In genomic region chr5:54180640-54181326, GRCm38 (mm10) we compare ENCODE assay signal across 9 mouse cellular contexts.
A peak's percentile ranks its signal among the peaks of the same experiment; 100 is the strongest.
DNase-seq lines count a peak whose midpoint lies in the region; ATAC-seq and TF ChIP-seq lines count a peak whose summit lies in the region.
"Had no signal": no experiment of that assay in that cellular context is flagged by ENCODE, and none has a peak within 500 bp of the region (broad histone marks: within the 10 kb centered on the region; RNA-seq: fewer than 3 reads in every experiment).

No protein-coding gene starts in this region.

- H3K4me2 ChIP-seq in intestine, embryonic 16.5 days (ENCODE audit: low read depth, low read length), result no peak overlapping the region
- no peak overlapping the region for H3K4me2 ChIP-seq in intestine, embryonic 15.5 days (replicated peaks)
- peak overlapping the region; percentile 47 for H3K4me2 ChIP-seq in forebrain, embryonic 12.5 days
- peak overlapping the region; percentile 41; the same call in 1 of the 2 replicates for H3K4me2 ChIP-seq in hindbrain, postnatal 0 days (ENCODE audit: low read depth, low read length)
- H3K4me2 ChIP-seq in neural tube, embryonic 14.5 days (ENCODE audit: low read depth, low read length), result peak overlapping the region; percentile 45; the same call in 1 of the 2 replicates

- ATAC-seq in intestine, embryonic 16.5 days, result no peak; the same call in 1 of the 2 replicates
- ATAC-seq in intestine, embryonic 15.5 days, result no peak
- no peak; the same call in 1 of the 2 replicates for ATAC-seq in forebrain, embryonic 12.5 days (ENCODE audit: low FRiP score)
- peak; percentile 59 for ATAC-seq in hindbrain, postnatal 0 days
- peak; percentile 60 for ATAC-seq in neural tube, embryonic 14.5 days (ENCODE audit: low read depth)

- no peaks in the 10 kb centered on the region for H3K9me3 ChIP-seq in intestine, embryonic 16.5 days (ENCODE audit: control insufficient read depth, low read length)
- no peaks in the 10 kb centered on the region for H3K9me3 ChIP-seq in intestine, embryonic 15.5 days
- H3K9me3 ChIP-seq in forebrain, embryonic 12.5 days, result no peaks in the 10 kb centered on the region
- H3K9me3 ChIP-seq in hindbrain, postnatal 0 days (ENCODE audit: low read length), result no peaks in the 10 kb centered on the region
- H3K9me3 ChIP-seq in neural tube, embryonic 14.5 days (ENCODE audit: control insufficient read depth, low read length), result no peaks in the 10 kb centered on the region
- H3K9me3 ChIP-seq: kidney, embryonic 15.5 days had no signal

- no peaks in the 10 kb centered on the region for H3K36me3 ChIP-seq in intestine, embryonic 16.5 days (ENCODE audit: control insufficient read depth, insufficient read depth, low read length)
- no peaks in the 10 kb centered on the region for H3K36me3 ChIP-seq in intestine, embryonic 15.5 days
- H3K36me3 ChIP-seq in forebrain, embryonic 12.5 days (replicated peaks), result no peaks in the 10 kb centered on the region
- H3K36me3 ChIP-seq in hindbrain, postnatal 0 days (ENCODE audit: insufficient read depth, low read length), result no peaks in the 10 kb centered on the region
- no peaks in the 10 kb centered on the region for H3K36me3 ChIP-seq in neural tube, embryonic 14.5 days (ENCODE audit: control insufficient read depth, insufficient read depth, low read length)
- H3K36me3 ChIP-seq: kidney, embryonic 15.5 days had no signal

- no peak for TF ChIP-seq CTCF in hindbrain, postnatal 0 days (IDR thresholded peaks at IDR 0.05; ENCODE audit: low read depth)

- 55% methylated on average over 10 of the region's 10 CpGs for WGBS in intestine, embryonic 16.5 days
- WGBS in intestine, embryonic 15.5 days, result 42% methylated on average over 10 of the region's 10 CpGs
- WGBS in forebrain, embryonic 12.5 days, result 36% methylated on average over 10 of the region's 10 CpGs
- WGBS in hindbrain, postnatal 0 days, result 41% methylated on average over 10 of the region's 10 CpGs
- WGBS in neural tube, embryonic 14.5 days, result 23% methylated on average over 10 of the region's 10 CpGs

- peak overlapping the region; percentile 5; the same call in 1 of the 2 replicates for H3K27ac ChIP-seq in intestine, embryonic 16.5 days (ENCODE audit: low read length)
- no peak overlapping the region for H3K27ac ChIP-seq in intestine, embryonic 15.5 days
- H3K27ac ChIP-seq in forebrain, embryonic 12.5 days, result no peak overlapping the region
- H3K27ac ChIP-seq in hindbrain, postnatal 0 days, result 0 out of 2 replicates have a peak overlapping the region, but pooled peaks have one; percentile 0
- no peak overlapping the region for H3K27ac ChIP-seq in neural tube, embryonic 14.5 days (ENCODE audit: low read depth, low read length)
- H3K27ac ChIP-seq: kidney, embryonic 15.5 days had no signal

- H3K4me3 ChIP-seq in intestine, embryonic 16.5 days (ENCODE audit: low read length), result no peak overlapping the region
- no peak overlapping the region for H3K4me3 ChIP-seq in intestine, embryonic 15.5 days (replicated peaks)
- no peak overlapping the region for H3K4me3 ChIP-seq in forebrain, embryonic 12.5 days (replicated peaks)
- no peak overlapping the region for H3K4me3 ChIP-seq in hindbrain, postnatal 0 days (ENCODE audit: low read length)
- no peak overlapping the region; the same call in 1 of the 2 replicates for H3K4me3 ChIP-seq in neural tube, embryonic 14.5 days (ENCODE audit: low read depth, low read length)
- H3K4me3 ChIP-seq: kidney, embryonic 15.5 days had no signal

- no peak overlapping the region for H3K9ac ChIP-seq in intestine, embryonic 16.5 days (ENCODE audit: low read depth, low read length)
- H3K9ac ChIP-seq in intestine, embryonic 15.5 days, result no peak overlapping the region
- H3K9ac ChIP-seq in forebrain, embryonic 12.5 days, result no peak overlapping the region
- no peak overlapping the region for H3K9ac ChIP-seq in hindbrain, postnatal 0 days (replicated peaks; ENCODE audit: low read length)
- no peak overlapping the region; the same call in 1 of the 2 replicates for H3K9ac ChIP-seq in neural tube, embryonic 14.5 days (replicated peaks; ENCODE audit: low read depth, low read length)
- H3K9ac ChIP-seq: kidney, embryonic 15.5 days had no signal

- DNase-seq in hindbrain, postnatal 0 days (ENCODE audit: low spot score), result no peak
- no peak for DNase-seq in kidney, postnatal 4 days
- DNase-seq in lung, adult 18-20 months, result no peak
- no peak for DNase-seq in adrenal gland, postnatal 25 days

- peaks cover 10% of the 10 kb centered on the region; the same call in 1 of the 2 replicates for H3K4me1 ChIP-seq in intestine, embryonic 16.5 days (ENCODE audit: control insufficient read depth, insufficient read depth, low read length)
- H3K4me1 ChIP-seq in intestine, embryonic 15.5 days (replicated peaks), result peaks cover 11% of the 10 kb centered on the region
- H3K4me1 ChIP-seq in forebrain, embryonic 12.5 days, result peaks cover 18% of the 10 kb centered on the region
- H3K4me1 ChIP-seq in hindbrain, postnatal 0 days (ENCODE audit: insufficient read depth, low read length), result 0 out of 2 replicates have a peak, but pooled peaks cover 7% of the 10 kb centered on the region
- H3K4me1 ChIP-seq in neural tube, embryonic 14.5 days (ENCODE audit: control insufficient read depth, insufficient read depth, low read length), result 0 out of 2 replicates have a peak, but pooled peaks cover 3% of the 10 kb centered on the region

- no peaks in the 10 kb centered on the region for H3K27me3 ChIP-seq in intestine, embryonic 16.5 days (replicated peaks; ENCODE audit: control insufficient read depth, insufficient read depth, low read length)
- H3K27me3 ChIP-seq in intestine, embryonic 15.5 days (replicated peaks), result no peaks in the 10 kb centered on the region
- no peaks in the 10 kb centered on the region for H3K27me3 ChIP-seq in forebrain, embryonic 12.5 days
- H3K27me3 ChIP-seq in hindbrain, postnatal 0 days (ENCODE audit: insufficient read depth, low read length), result no peaks in the 10 kb centered on the region
- no peaks in the 10 kb centered on the region for H3K27me3 ChIP-seq in neural tube, embryonic 14.5 days (ENCODE audit: control insufficient read depth, insufficient read depth, low read length)
- H3K27me3 ChIP-seq: kidney, embryonic 15.5 days had no signal

Comparison
In these comparisons a context has a peak if more than half of its experiments do, and no peak if none do; other contexts are left out.
1. H3K27ac ChIP-seq: peak in intestine, embryonic 16.5 days (single experiment) and hindbrain, postnatal 0 days (single experiment); none in intestine, embryonic 15.5 days (single experiment), forebrain, embryonic 12.5 days (single experiment) and neural tube, embryonic 14.5 days (single experiment).
2. ATAC-seq: peak in hindbrain, postnatal 0 days (single experiment) and neural tube, embryonic 14.5 days (single experiment); none in intestine, embryonic 16.5 days (single experiment), intestine, embryonic 15.5 days (single experiment) and forebrain, embryonic 12.5 days (single experiment).
3. H3K4me2 ChIP-seq: peak in forebrain, embryonic 12.5 days (single experiment), hindbrain, postnatal 0 days (single experiment) and neural tube, embryonic 14.5 days (single experiment); none in intestine, embryonic 16.5 days (single experiment) and intestine, embryonic 15.5 days (single experiment).